Mouse (Mus musculus) bone marrow macrophage, adult 2 months (primary cell): ENCODE data around the gene Tubgcp2.

Experiments
- CTCF ChIP-seq: IDR thresholded peaks from 2 replicates; pipeline ENCODE4 v1.5.1; 2012; ENCODE audit warnings: low read depth, mild to moderate bottlenecking, low read length, moderate library complexity
- POLR2A ChIP-seq: IDR thresholded peaks from 2 replicates; pipeline ENCODE4 v1.6.1; 2012; ENCODE audit warnings: mild to moderate bottlenecking, low read depth, low read length, borderline replicate concordance

GRCm38 (mm10) chr7:140048361-140049114, 12.1 kb upstream of the Tubgcp2 start, which contains the start of gene Msx3:
- TF ChIP-seq CTCF, result no peak
- TF ChIP-seq POLR2A, result no peak
